Mouse (Mus musculus) ES-CJ7 (cell line): ENCODE measurements around the gene Apoe.

ENCODE experiments used
- DNase-seq: peaks from one replicate; pipeline ENCODE4 v3.0.0; 2011; ENCODE audit warnings: low read depth, low spot score

Gene Apoe

GRCm38 (mm10) chr7:19716055-19716682 lies 17.2 kb upstream of the Apoe start:
- no peak for DNase-seq

- peak; percentile 100 for DNase-seq
Measured at GRCm38 (mm10) chr7:19715239-19716054, 16.5 kb upstream of the Apoe start, which contains the start of gene Tomm40. Gene Tomm40 (minus strand): TSS chr7:19715438.

GRCm38 (mm10) chr7:19714836-19715235 lies 15.8 kb upstream of the Apoe start:
- no peak for DNase-seq

GRCm38 (mm10) chr7:19713598-19713997 lies 14.6 kb upstream of the Apoe start:
- no peak for DNase-seq

- DNase-seq = peak; percentile 78
Measured at GRCm38 (mm10) chr7:19713196-19713595, 14.2 kb upstream of the Apoe start.

- DNase-seq = peak; percentile 70
Measured at GRCm38 (mm10) chr7:19712414-19712813, 13.4 kb upstream of the Apoe start.

- DNase-seq = no peak
Measured at GRCm38 (mm10) chr7:19710650-19711049, 11.7 kb upstream of the Apoe start.

GRCm38 (mm10) chr7:19705271-19705670 lies 6.3 kb upstream of the Apoe start:
- DNase-seq = no peak

- DNase-seq = no peak
Measured at GRCm38 (mm10) chr7:19704475-19704874, 5.5 kb upstream of the Apoe start.

GRCm38 (mm10) chr7:19702859-19703555 lies 4.0 kb upstream of the Apoe start:
- DNase-seq = no peak

GRCm38 (mm10) chr7:19701069-19701761 lies 2.2 kb upstream of the Apoe start:
- peak; percentile 82 for DNase-seq

GRCm38 (mm10) chr7:19700299-19701068 lies 1.5 kb upstream of the Apoe start:
- peak; percentile 75 for DNase-seq

GRCm38 (mm10) chr7:19699827-19700148 lies 800 bp upstream of the Apoe start:
- DNase-seq = no peak

GRCm38 (mm10) chr7:19697949-19698906 lies 760 bp downstream of the Apoe start:
- peak; percentile 70 for DNase-seq

GRCm38 (mm10) chr7:19696336-19696873 lies 2.6 kb downstream of the Apoe start:
- peak; percentile 51 for DNase-seq

GRCm38 (mm10) chr7:19695881-19696280 lies 3.1 kb downstream of the Apoe start:
- DNase-seq = peak; percentile 49

GRCm38 (mm10) chr7:19695213-19695594 lies 3.8 kb downstream of the Apoe start:
- DNase-seq = no peak

- no peak for DNase-seq
Measured at GRCm38 (mm10) chr7:19694336-19695212, 4.4 kb downstream of the Apoe start.

GRCm38 (mm10) chr7:19693421-19693820 lies 5.6 kb downstream of the Apoe start:
- DNase-seq = no peak
